Mouse (Mus musculus): ENCODE data around the gene Gm3468.
"Not testable (repeated sequence)": the region's sequence is repeated elsewhere in the genome, so short reads cannot be mapped to it uniquely, and the experiment has no call there.

Gene Gm3468

GRCm38 (mm10) chr14:6108272-6108925, at the start of gene Gm3468:
Gene Gm3468, minus strand, starts transcription at chr14:6108665.
- not testable (repeated sequence) for DNase-seq (ENCODE audit: low read depth, low spot score)

GRCm38 (mm10) chr14:6125707-6126106, 17.2 kb upstream of the Gm3468 start, which contains the start of gene Gm3476:
Gene Gm3476, minus strand, starts transcription at chr14:6125807.
- DNase-seq (ENCODE audit: low read depth, low spot score) = not testable (repeated sequence)

GRCm38 (mm10) chr14:6107500-6107899, 965 bp downstream of the Gm3468 start:
- not testable (repeated sequence) for DNase-seq (ENCODE audit: low read depth, low spot score)

DNA sequence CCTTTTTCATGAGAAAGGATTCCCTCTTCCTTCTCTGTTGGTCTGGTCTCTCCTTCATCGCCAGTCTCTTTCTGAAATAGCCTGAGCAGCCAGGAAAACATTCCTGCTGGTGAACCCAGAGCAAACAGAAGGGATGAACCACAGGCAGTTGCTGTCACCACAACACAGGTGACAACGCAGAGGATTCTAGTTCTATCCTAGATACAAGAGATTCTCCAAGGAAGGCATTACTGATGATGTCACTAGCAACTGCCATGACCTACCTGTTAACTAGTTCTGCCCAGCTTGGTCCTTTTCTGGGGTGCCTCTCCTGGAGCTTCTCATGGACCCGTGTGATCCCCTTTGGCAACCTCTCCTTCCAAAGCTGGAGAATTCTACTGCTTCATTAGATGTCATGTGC, 14.6 kb downstream of the Gm3468 start, which contains the start of gene Gm8206:
TSS of gene Gm8206 (minus strand) at position 101 of the 400 bp plus-strand sequence.
- not testable (repeated sequence) for DNase-seq (ENCODE audit: low read depth, low spot score)

- DNase-seq (ENCODE audit: low read depth, low spot score) = not testable (repeated sequence)
Observed at GRCm38 (mm10) chr14:6058167-6058566, 50.3 kb downstream of the Gm3468 start, which contains the start of gene Gm6337. Gene Gm6337, minus strand, starts transcription at chr14:6058267.

All from retina, adult 2 months (tissue).